Mouse (Mus musculus) B cell, adult 62 days (primary cell): ENCODE results near the gene Dpp4. TPM values are rescaled to one million over a fixed set of nuclear protein-coding genes. Genes with fewer than 3 reads are reported as not detected.

Experiments
- total RNA-seq: library from RNA; stranded (reverse); gene quantifications from 4 replicates; pipeline ENCODE4 v1.2.4, GENCODE M21; 2023

Gene Dpp4
- 85.6 to 101 TPM (median 89.0 TPM) in 4 replicates for total RNA-seq

DNA sequence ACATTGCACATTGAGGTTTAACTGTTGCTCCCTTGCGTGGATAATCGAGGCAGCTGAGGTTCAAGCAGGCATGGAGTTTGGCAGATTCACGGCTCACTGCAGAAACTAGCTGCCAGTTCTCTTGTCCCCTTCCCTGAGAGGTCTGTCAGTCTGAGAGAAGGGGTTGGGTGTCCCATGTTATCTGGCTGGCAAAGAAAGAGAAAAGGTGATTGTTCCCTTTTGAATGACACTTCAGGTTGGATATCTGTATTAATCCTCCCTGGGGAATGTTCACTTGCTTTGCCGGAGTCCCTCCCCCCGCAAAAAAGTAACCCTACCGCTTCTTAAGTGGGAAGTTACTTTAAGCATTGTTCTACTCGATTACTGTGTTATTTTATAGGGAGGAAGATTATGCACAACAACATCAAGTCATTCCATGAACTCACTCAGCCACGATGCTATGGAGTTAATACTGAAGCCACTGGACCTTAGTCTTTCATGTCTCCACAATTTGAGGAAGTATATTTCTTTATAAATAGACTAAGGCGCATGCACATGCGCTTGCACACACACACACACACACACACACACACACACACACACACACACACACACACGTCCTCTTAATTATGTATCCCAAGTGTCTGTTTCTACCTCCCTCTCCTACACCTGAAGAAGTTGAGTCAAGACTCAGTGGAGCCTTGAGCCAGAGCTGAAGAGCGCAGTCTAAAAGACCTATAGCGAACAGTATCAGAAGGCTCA, at the start of gene Dpp4:
TSS of gene Dpp4 (minus strand) at position 151 of the 741 bp plus-strand sequence.

Other genes starting within 250 kb of the Dpp4 start
- not detected in 4 replicates for gene Gcg, start 71.4 kb upstream of the Dpp4 start, total RNA-seq
- not detected in 4 replicates for gene Fap, start 161.8 kb upstream of the Dpp4 start, total RNA-seq
- gene Ifih1, start 234.0 kb upstream of the Dpp4 start, total RNA-seq, result 2.1 to 5.4 TPM (median 3.7 TPM) in 4 replicates